Mouse (Mus musculus) thymus, postnatal 36 days (tissue): Measurements from ENCODE around the gene Kirrel.
"Not testable (repeated sequence)": the region's sequence is repeated elsewhere in the genome, so short reads cannot be mapped to it uniquely, and the experiment has no call there.

Experiments used
- DNase-seq, 2 experiments: peaks; one replicate each; pipeline ENCODE4 v3.0.0; 2022; ENCODE audit warnings: mixed read lengths in 2 of 2

Kirrel gene

GRCm38 (mm10) chr3:87131694-87132347 lies 42.7 kb downstream of the Kirrel start:
- no peak for DNase-seq

GRCm38 (mm10) chr3:87130933-87131332 lies 43.6 kb downstream of the Kirrel start:
- no peak for DNase-seq

- DNase-seq, result no peak
These were observed 50.8 kb downstream of the Kirrel start for GRCm38 (mm10) chr3:87123795-87124194.

GRCm38 (mm10) chr3:87118214-87118613 lies 56.3 kb downstream of the Kirrel start:
- no peak for DNase-seq

- DNase-seq, result no peak
These were observed 56.9 kb downstream of the Kirrel start for GRCm38 (mm10) chr3:87117632-87118031.

- no peak for DNase-seq
These were observed 58.6 kb downstream of the Kirrel start for GRCm38 (mm10) chr3:87115726-87116540.

GRCm38 (mm10) chr3:87115271-87115670 lies 59.3 kb downstream of the Kirrel start:
- DNase-seq, result no peak

- no peak for DNase-seq
These were observed 59.7 kb downstream of the Kirrel start for GRCm38 (mm10) chr3:87114801-87115200.

- not testable (repeated sequence) for DNase-seq
These were observed 60.7 kb downstream of the Kirrel start for GRCm38 (mm10) chr3:87113881-87114280.

GRCm38 (mm10) chr3:87112264-87112663 lies 62.3 kb downstream of the Kirrel start:
- no peak for DNase-seq

GRCm38 (mm10) chr3:87104856-87105255 lies 69.7 kb downstream of the Kirrel start:
- no peak for DNase-seq

- no peak for DNase-seq
These were observed 72.2 kb downstream of the Kirrel start for GRCm38 (mm10) chr3:87102346-87102745.

- no peak for DNase-seq
These were observed 73.6 kb downstream of the Kirrel start for GRCm38 (mm10) chr3:87100911-87101310.

GRCm38 (mm10) chr3:87097969-87098946 lies 76.3 kb downstream of the Kirrel start:
- DNase-seq, result no peak

- no peak for DNase-seq
These were observed 77.3 kb downstream of the Kirrel start for GRCm38 (mm10) chr3:87097205-87097604.

- DNase-seq, result no peak
These were observed 80.8 kb downstream of the Kirrel start for GRCm38 (mm10) chr3:87093718-87094117.

- peak in 1 of 2 experiments; percentile 32 for DNase-seq
These were observed 84.6 kb downstream of the Kirrel start for GRCm38 (mm10) chr3:87089694-87090565.

GRCm38 (mm10) chr3:87087146-87087545 lies 87.4 kb downstream of the Kirrel start:
- DNase-seq, result no peak

GRCm38 (mm10) chr3:87082235-87082634 lies 92.3 kb downstream of the Kirrel start:
- peak; percentile 43 to 57 for DNase-seq

GRCm38 (mm10) chr3:87079751-87080150 lies 94.8 kb downstream of the Kirrel start:
- no peak for DNase-seq

- DNase-seq, result no peak
These were observed 95.2 kb downstream of the Kirrel start for GRCm38 (mm10) chr3:87079301-87079700.

GRCm38 (mm10) chr3:87077681-87078080 lies 96.9 kb downstream of the Kirrel start:
- no peak for DNase-seq
